Mouse (Mus musculus) small intestine, adult 2 months (tissue): ENCODE measurements around the gene Gramd2.

ENCODE experiments used
- CTCF ChIP-seq: fragments of 200-500 bp; IDR thresholded peaks from 2 replicates; pipeline ENCODE4 v1.5.1; 2012; ENCODE audit warnings: low read depth, mild to moderate bottlenecking, control low read depth, inconsistent platforms, low read length, moderate library complexity, mixed read lengths; ENCODE audit not compliant: insufficient replicate concordance, insufficient read length; ENCODE audit errors: extremely low read depth
- POLR2A ChIP-seq: fragments of 200-500 bp; IDR thresholded peaks from 2 replicates; pipeline ENCODE4 v1.6.1; 2012; ENCODE audit warnings: low read depth, mild to moderate bottlenecking, control low read depth, inconsistent platforms, low read length, moderate library complexity

- TF ChIP-seq CTCF: 0 out of 2 replicates have a peak, but pooled peaks have one; percentile 4
- TF ChIP-seq POLR2A: no peak; the same call in 1 of the 2 replicates
These were observed 71.2 kb downstream of the Gramd2 start for GRCm38 (mm10) chr9:59751066-59751581.
